Mouse (Mus musculus): Measurements from ENCODE around the gene Sdhaf1.
A peak's percentile ranks its signal among the peaks of the same experiment; 100 is the strongest.

The Sdhaf1 gene

GRCm38 (mm10) chr7:30293795-30294194 lies 29.9 kb downstream of the Sdhaf1 start:
- no peak for DNase-seq (ENCODE audit: low read depth, low spot score)

- peak; percentile 70 for DNase-seq (ENCODE audit: low read depth, low spot score)
These were observed 32.2 kb downstream of the Sdhaf1 start, which contains the start of gene Clip3 for GRCm38 (mm10) chr7:30291215-30292131. Gene Clip3, plus strand, starts transcription at chr7:30291728.

- no peak for DNase-seq (ENCODE audit: low read depth, low spot score)
These were observed 33.8 kb downstream of the Sdhaf1 start for GRCm38 (mm10) chr7:30289714-30290399.

- DNase-seq (ENCODE audit: low read depth, low spot score), result no peak
These were observed 34.5 kb downstream of the Sdhaf1 start for GRCm38 (mm10) chr7:30289071-30289713.

GRCm38 (mm10) chr7:30288046-30288445 lies 35.6 kb downstream of the Sdhaf1 start:
- DNase-seq (ENCODE audit: low read depth, low spot score), result no peak

GRCm38 (mm10) chr7:30286701-30287410 lies 36.8 kb downstream of the Sdhaf1 start:
- no peak for DNase-seq (ENCODE audit: low read depth, low spot score)

GRCm38 (mm10) chr7:30282740-30283139 lies 41.0 kb downstream of the Sdhaf1 start:
- no peak for DNase-seq (ENCODE audit: low read depth, low spot score)

- DNase-seq (ENCODE audit: low read depth, low spot score), result no peak
These were observed 42.2 kb downstream of the Sdhaf1 start for GRCm38 (mm10) chr7:30281522-30281921.

- DNase-seq (ENCODE audit: low read depth, low spot score), result peak; percentile 70
These were observed 43.0 kb downstream of the Sdhaf1 start for GRCm38 (mm10) chr7:30280670-30281138.

- DNase-seq (ENCODE audit: low read depth, low spot score), result peak; percentile 89
These were observed 43.6 kb downstream of the Sdhaf1 start, which contains the start of the genes Thap8 and Wdr62 for GRCm38 (mm10) chr7:30279951-30280669. Gene Thap8, plus strand, starts transcription at chr7:30280094. Gene Wdr62, minus strand, starts transcription at chr7:30280419.

GRCm38 (mm10) chr7:30279536-30279935 lies 44.2 kb downstream of the Sdhaf1 start:
- no peak for DNase-seq (ENCODE audit: low read depth, low spot score)

- DNase-seq (ENCODE audit: low read depth, low spot score), result no peak
These were observed 44.8 kb downstream of the Sdhaf1 start for GRCm38 (mm10) chr7:30278911-30279310.

GRCm38 (mm10) chr7:30274383-30274782 lies 49.3 kb downstream of the Sdhaf1 start:
- DNase-seq (ENCODE audit: low read depth, low spot score), result no peak
